Mouse (Mus musculus) splenic B cell, adult 2 months (primary cell): Measurements from ENCODE around the gene Rps17.

ENCODE experiments used
- DNase-seq: peaks from one replicate; pipeline ENCODE4 v3.0.0-alpha.2; 2011; ENCODE audit warnings: low read depth, low spot score
- H3K27me3 ChIP-seq: 2 replicates; pipeline ENCODE4 v1.6.1; 2012; ENCODE audit warnings: mild to moderate bottlenecking, low read length, moderate library complexity, mixed read lengths; ENCODE audit not compliant: control insufficient read depth, poor library complexity, insufficient read depth, severe bottlenecking
- H3K36me3 ChIP-seq: 2 replicates; pipeline ENCODE4 v1.6.1; 2012; ENCODE audit warnings: mild to moderate bottlenecking, low read length, moderate library complexity, mixed read lengths; ENCODE audit not compliant: control insufficient read depth, poor library complexity, insufficient read depth, severe bottlenecking

The Rps17 gene

GRCm38 (mm10) chr7:81344544-81345446, at the start of gene Rps17:
Gene Rps17 (minus strand): TSS chr7:81345254.
- Histone ChIP-seq H3K27me3 (no peaks in the 10 kb centered on the region), H3K36me3 (peaks cover 13% of the 10 kb centered on the region)
- DNase-seq = peak; percentile 98

DNA sequence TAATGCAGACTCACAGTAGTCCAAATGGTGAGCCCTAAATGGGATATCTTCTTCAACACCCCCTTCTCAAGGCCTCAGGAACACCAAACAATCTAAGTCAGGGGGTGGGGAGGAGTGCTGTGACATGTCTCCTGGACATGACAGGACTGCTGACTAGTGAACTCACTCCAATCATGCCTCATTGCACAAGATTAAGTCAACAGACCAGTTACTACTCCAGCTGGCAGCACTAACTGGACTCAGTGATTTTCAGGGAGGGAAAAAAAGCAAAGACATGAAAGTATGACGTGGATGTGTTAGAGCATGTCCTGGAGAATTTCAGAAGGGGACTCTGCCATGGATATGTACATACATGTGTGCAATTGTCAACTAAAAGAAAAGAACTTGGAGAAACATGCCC, 34.3 kb upstream of the Rps17 start:
- H3K36me3 ChIP-seq = no peaks in the 10 kb centered on the region
- H3K27me3 ChIP-seq = peaks cover 2% of the 10 kb centered on the region; the same call in 1 of the 2 replicates
- no peak for DNase-seq

DNA sequence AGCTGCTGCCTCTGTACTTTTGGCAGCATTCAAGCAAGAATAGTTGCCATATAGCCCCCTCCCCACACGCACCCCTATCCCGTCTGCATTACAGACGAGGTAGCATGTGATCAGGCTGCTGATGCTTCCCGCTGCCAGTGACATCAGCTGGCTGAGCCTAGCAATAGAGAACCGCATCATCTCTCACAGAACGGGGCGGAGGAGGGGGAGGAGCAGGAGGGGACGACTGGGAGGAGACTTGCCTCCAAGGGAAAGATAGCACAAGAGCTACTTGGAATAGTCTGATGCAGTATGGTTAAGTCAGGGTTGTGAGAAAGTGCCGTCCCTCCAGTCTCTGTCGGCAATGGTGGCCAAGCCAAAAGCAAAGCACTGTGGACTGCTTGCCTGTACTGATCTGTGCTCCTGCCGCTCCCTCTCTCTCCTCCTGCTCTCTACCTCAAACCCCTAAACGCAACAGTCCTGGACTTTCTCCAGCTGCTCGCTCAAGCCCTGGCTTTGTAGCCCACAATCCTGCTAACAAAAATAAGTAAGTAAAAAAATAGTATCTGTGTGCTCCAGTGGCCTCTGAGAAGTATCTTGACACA, 27.4 kb upstream of the Rps17 start:
- Histone ChIP-seq H3K27me3 (peaks cover 2% of the 10 kb centered on the region; the same call in 1 of the 2 replicates), H3K36me3 (no peaks in the 10 kb centered on the region)
- no peak for DNase-seq

DNA sequence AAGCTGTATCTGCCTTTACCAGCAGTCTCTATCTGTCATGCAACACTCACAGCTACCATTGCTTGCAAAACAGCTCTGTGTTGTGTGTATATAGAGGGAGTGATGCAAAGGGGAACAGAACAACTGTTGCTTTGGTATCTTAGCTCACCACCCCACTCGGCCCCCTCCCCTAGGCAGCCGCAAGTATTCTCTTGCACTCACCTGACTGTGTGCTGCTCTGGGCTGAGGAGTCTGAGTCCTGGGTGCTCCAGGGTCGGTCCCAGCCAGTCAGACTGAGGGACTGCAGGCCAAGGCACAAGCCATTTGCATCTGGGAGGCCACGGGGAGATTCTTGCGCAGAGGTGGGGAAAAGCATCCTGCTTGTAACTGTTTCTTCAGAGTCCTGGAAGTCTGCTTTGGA, 26.8 kb upstream of the Rps17 start:
- Histone ChIP-seq H3K27me3 (peaks cover 2% of the 10 kb centered on the region; the same call in 1 of the 2 replicates), H3K36me3 (no peaks in the 10 kb centered on the region)
- DNase-seq = no peak

GRCm38 (mm10) chr7:81369724-81370123, 24.7 kb upstream of the Rps17 start:
- Histone ChIP-seq H3K36me3 (no peaks in the 10 kb centered on the region), H3K27me3 (no peaks in the 10 kb centered on the region; the same call in 1 of the 2 replicates)
- DNase-seq = no peak

DNA sequence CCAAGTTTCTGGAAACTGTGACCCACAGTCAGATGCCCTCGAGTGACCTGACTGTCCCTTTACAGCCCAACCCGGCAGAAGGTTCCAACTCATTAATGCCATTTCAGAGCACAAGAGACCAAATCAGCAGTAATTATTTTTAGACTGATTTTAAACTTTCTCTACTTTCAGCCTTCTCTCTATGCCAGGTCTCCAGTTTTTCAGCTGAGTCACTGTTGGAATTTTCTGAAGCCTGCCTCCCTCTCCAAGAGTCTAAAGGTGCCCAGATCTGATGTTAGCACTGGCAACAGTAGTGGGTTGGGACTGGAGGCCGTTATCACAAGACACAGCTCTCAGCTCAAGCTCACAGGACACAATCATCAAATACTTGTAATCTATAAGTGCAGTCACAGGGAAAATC, 22.9 kb upstream of the Rps17 start:
- no peak for DNase-seq
- H3K27me3 ChIP-seq = no peaks in the 10 kb centered on the region; the same call in 1 of the 2 replicates
- no peaks in the 10 kb centered on the region for H3K36me3 ChIP-seq

- Histone ChIP-seq H3K36me3 (no peaks in the 10 kb centered on the region), H3K27me3 (no peaks in the 10 kb centered on the region; the same call in 1 of the 2 replicates)
- no peak for DNase-seq
Observed at GRCm38 (mm10) chr7:81356975-81357374, 11.9 kb upstream of the Rps17 start.

DNA sequence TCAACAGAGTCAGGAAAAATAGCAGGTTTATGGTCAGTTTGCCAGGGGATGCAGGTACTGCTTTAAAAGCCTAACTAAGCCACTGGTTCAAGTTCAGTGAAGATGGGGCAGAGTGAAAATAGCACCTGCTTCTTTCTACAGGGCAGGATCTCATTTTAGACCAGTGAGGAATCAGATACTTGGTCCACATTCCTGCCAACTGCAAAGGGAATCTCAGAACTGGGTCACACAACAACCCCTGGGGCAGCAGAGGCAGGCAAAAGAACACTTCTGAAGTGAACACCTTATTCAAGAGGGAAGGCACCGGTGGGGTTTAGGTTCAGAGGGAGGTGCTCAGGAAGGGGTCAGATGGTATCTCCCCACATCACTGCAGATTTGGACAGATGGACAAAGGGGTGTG, 11.3 kb upstream of the Rps17 start:
- H3K27me3 ChIP-seq = no peaks in the 10 kb centered on the region; the same call in 1 of the 2 replicates
- DNase-seq = no peak
- H3K36me3 ChIP-seq = no peaks in the 10 kb centered on the region

DNA sequence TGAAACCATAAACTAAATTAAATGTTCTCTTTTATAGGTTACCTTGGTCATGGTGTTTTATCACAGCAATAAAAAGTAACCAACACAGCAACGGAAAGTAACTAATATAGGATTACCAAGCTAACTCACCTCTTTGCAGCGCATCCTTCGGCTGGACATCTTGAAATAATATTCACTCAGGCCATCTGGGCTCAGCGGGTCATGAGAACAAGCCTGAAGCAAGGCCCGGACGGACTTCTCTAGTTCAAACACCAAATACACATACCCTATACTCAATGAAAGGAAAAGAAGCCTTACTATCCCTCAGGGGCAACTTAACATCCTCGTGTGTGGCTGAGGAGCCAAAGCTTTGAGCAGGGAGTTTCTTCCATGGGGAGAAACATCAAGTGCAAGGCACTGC, 10.7 kb upstream of the Rps17 start:
- no peak for DNase-seq
- H3K27me3 ChIP-seq = no peaks in the 10 kb centered on the region; the same call in 1 of the 2 replicates
- no peaks in the 10 kb centered on the region for H3K36me3 ChIP-seq

- Histone ChIP-seq H3K27me3 (no peaks in the 10 kb centered on the region), H3K36me3 (no peaks in the 10 kb centered on the region)
- no peak for DNase-seq
Observed at GRCm38 (mm10) chr7:81351826-81352225, 6.8 kb upstream of the Rps17 start.

- H3K36me3 ChIP-seq = peaks cover under 1% of the 10 kb centered on the region; the same call in 1 of the 2 replicates
Observed at GRCm38 (mm10) chr7:81348206-81348605, 3.2 kb upstream of the Rps17 start.

GRCm38 (mm10) chr7:81345447-81346170, 555 bp upstream of the Rps17 start:
- Histone ChIP-seq H3K36me3 (peaks cover 13% of the 10 kb centered on the region), H3K27me3 (no peaks in the 10 kb centered on the region)
- DNase-seq = no peak

More at GRCm38 (mm10) chr7:81348206-81348605, 3.2 kb upstream of the Rps17 start:
- no peak for DNase-seq
- no peaks in the 10 kb centered on the region for H3K27me3 ChIP-seq

DNA sequence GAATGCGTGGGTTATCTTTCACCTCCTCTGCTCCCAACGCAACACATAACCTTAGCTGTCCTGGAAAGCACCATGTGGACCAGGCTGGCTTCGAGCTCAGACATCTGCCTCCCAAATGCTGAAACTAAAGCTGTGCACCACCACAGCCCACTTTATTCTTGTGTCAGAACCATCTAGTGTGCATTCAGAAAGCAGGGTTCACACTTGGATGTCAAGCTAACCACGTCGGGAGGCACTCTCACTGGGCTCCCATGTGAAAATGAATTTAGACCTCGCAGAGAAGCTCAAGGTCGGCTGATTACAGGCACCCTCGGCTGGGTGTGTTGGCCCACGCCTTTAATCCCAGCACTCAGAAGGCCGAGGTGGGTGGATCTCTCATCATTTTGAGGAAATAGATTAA, 1.2 kb downstream of the Rps17 start:
- no peaks in the 10 kb centered on the region for H3K27me3 ChIP-seq
- DNase-seq = no peak

GRCm38 (mm10) chr7:81343316-81343715, 1.7 kb downstream of the Rps17 start:
- H3K36me3 ChIP-seq = peaks cover 13% of the 10 kb centered on the region
- no peaks in the 10 kb centered on the region for H3K27me3 ChIP-seq
- peak; percentile 13 for DNase-seq

More for the DNA sequence above, 1.2 kb downstream of the Rps17 start:
- peaks cover 13% of the 10 kb centered on the region for H3K36me3 ChIP-seq
